Mouse (Mus musculus) ES-E14 (cell line): Measurements from ENCODE around the gene Scn11a.

ENCODE experiments used
- CHD2 ChIP-seq: IDR thresholded peaks from 2 replicates; pipeline ENCODE4 v1.6.1; 2014; ENCODE audit warnings: mild to moderate bottlenecking, low read depth, low read length, inconsistent platforms
- HCFC1 ChIP-seq: IDR thresholded peaks from 2 replicates; pipeline ENCODE4 v1.6.1; 2012; ENCODE audit warnings: low read length, inconsistent platforms, borderline replicate concordance; ENCODE audit not compliant: insufficient read depth
- ZC3H11A ChIP-seq: IDR thresholded peaks from 2 replicates; pipeline ENCODE4 v1.6.1; 2012; ENCODE audit warnings: low read depth, mild to moderate bottlenecking, inconsistent platforms, low read length, borderline replicate concordance

- TF ChIP-seq CHD2 (no peak), ZC3H11A (no peak), HCFC1 (no peak)
These were observed 21.3 kb downstream of the Scn11a start for GRCm38 (mm10) chr9:119803845-119804500.
